Mouse (Mus musculus) hematopoietic stem cell, adult 5-6 weeks (primary cell): ENCODE measurements at regions not wholly inside any gene's neighbourhood (a gene's known extent, or its start where the extent isn't known, plus 50 kb on each side); places are given as distances from the start of the nearest gene placed in this dataset.
"Not testable (repeated sequence)": the region's sequence is repeated elsewhere in the genome, so short reads cannot be mapped to it uniquely, and the experiment has no call there.

Experiments
- ATAC-seq, 2 experiments: fragments of 125-278 bp in 1 of 2; replicated peaks in 1 of 2; 2 replicates each; pipeline ENCODE4 v1.8.0; 2016 to 2017; ENCODE audit warnings: inconsistent platforms in 2 of 2, mild to moderate bottlenecking in 2 of 2, moderate number of reproducible peaks in 2 of 2, low read depth in 1 of 2, moderate TSS enrichment in 1 of 2; ENCODE audit not compliant: low FRiP score in 2 of 2, poor library complexity in 2 of 2, severe bottlenecking in 2 of 2, insufficient read depth in 1 of 2, low TSS enrichment in 1 of 2

- ATAC-seq, result no peak
Measured at GRCm38 (mm10) chr5:148751980-148752379, 177.1 kb downstream of the Katnal1 start.

GRCm38 (mm10) chr5:148750002-148750734, 179.0 kb downstream of the Katnal1 start:
- ATAC-seq, result no peak

- ATAC-seq, result no peak
Measured at GRCm38 (mm10) chr5:148747972-148748764, 181.0 kb downstream of the Katnal1 start.

GRCm38 (mm10) chr5:148747549-148747948, 181.6 kb downstream of the Katnal1 start:
- no peak for ATAC-seq

GRCm38 (mm10) chr5:148746726-148747125, 182.4 kb downstream of the Katnal1 start:
- not testable (repeated sequence) for ATAC-seq

- no peak for ATAC-seq
Measured at GRCm38 (mm10) chr5:148744676-148745391, 184.3 kb downstream of the Katnal1 start.

- ATAC-seq, result no peak
Measured at GRCm38 (mm10) chr5:148742158-148742835, 186.8 kb downstream of the Katnal1 start.

GRCm38 (mm10) chr5:148741267-148742004, 187.7 kb downstream of the Katnal1 start:
- no peak for ATAC-seq

- ATAC-seq, result no peak
Measured at GRCm38 (mm10) chr5:148740366-148741266, 188.0 kb upstream of the Ubl3 start.

- ATAC-seq, result no peak
Measured at GRCm38 (mm10) chr5:148739672-148740071, 187.1 kb upstream of the Ubl3 start.

- ATAC-seq, result peak; percentile 93 to 99
Measured at GRCm38 (mm10) chr5:148739141-148739540, 186.6 kb upstream of the Ubl3 start.

GRCm38 (mm10) chr5:148729541-148729940, 177.0 kb upstream of the Ubl3 start:
- no peak for ATAC-seq

GRCm38 (mm10) chr5:148728492-148728891, 175.9 kb upstream of the Ubl3 start:
- ATAC-seq, result peak; percentile 58 to 83

- no peak for ATAC-seq
Measured at GRCm38 (mm10) chr5:148726442-148726841, 173.9 kb upstream of the Ubl3 start.

GRCm38 (mm10) chr5:148724470-148724869, 171.9 kb upstream of the Ubl3 start:
- ATAC-seq, result no peak

- ATAC-seq, result no peak
Measured at GRCm38 (mm10) chr5:148723677-148724227, 171.2 kb upstream of the Ubl3 start.
